Mouse (Mus musculus): Measurements from ENCODE around the gene Myrfl.

Myrfl gene

DNA sequence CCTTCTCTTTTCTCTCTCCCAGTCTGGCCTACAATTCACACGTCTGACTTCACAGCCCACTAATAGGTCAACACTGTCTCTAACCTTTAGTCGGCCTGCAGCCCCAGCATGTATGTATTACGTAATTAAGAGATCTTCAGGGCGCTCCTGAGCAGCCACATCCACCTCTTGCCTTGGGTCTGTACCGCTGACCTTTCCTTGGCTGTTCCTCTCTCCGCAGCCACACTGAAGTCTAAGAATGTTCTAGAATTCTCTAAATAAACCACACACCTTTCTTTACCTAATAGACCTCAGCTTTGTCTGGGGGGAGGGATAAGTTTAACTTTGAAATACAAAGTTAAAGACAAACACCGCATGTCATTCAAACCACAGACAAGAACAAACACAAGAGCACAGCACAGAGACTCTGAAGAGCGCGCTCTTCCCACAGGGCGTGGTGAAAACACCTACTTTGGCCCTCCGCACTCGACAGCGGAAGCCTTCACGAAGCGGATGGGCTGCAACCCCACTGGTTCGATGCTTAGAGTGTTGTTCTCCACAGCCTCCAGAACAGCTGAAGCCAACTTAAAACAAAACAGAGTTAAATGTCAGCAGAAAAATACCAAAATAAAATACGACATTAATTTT lies 17.0 kb upstream of the Myrfl start:
- peak; percentile 68 to 75 for DNase-seq (ENCODE audit: low read depth in 2 of 2, low spot score in 2 of 2)

DNA sequence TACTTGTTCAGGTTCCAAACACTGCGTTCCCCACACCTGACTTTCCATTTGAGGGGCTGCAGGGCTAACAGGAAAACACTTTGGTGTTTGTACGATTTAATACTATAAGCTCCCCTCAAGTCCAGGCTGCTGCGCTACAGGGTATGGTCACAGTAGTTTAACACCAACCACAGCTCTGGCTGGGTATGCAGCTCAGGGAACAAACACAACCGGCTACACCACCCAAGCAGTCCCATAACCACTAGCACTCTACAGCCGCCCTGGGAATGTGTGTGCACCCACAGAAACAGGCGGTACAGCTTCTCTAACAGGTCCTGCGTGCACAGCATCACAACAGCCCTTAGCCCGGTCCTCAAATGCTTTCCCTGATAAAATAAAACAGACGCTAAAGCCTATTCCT lies 16.1 kb upstream of the Myrfl start:
- no peak for DNase-seq (ENCODE audit: low read depth in 2 of 2, low spot score in 2 of 2)

- DNase-seq (ENCODE audit: low read depth in 2 of 2, low spot score in 2 of 2), result no peak
These were observed 12.4 kb upstream of the Myrfl start for GRCm38 (mm10) chr10:116908901-116909642.

GRCm38 (mm10) chr10:116906794-116907193 lies 10.1 kb upstream of the Myrfl start:
- DNase-seq (ENCODE audit: low read depth in 2 of 2, low spot score in 2 of 2), result no peak

GRCm38 (mm10) chr10:116904503-116904908 lies 7.8 kb upstream of the Myrfl start:
- no peak for DNase-seq (ENCODE audit: low read depth in 2 of 2, low spot score in 2 of 2)

DNA sequence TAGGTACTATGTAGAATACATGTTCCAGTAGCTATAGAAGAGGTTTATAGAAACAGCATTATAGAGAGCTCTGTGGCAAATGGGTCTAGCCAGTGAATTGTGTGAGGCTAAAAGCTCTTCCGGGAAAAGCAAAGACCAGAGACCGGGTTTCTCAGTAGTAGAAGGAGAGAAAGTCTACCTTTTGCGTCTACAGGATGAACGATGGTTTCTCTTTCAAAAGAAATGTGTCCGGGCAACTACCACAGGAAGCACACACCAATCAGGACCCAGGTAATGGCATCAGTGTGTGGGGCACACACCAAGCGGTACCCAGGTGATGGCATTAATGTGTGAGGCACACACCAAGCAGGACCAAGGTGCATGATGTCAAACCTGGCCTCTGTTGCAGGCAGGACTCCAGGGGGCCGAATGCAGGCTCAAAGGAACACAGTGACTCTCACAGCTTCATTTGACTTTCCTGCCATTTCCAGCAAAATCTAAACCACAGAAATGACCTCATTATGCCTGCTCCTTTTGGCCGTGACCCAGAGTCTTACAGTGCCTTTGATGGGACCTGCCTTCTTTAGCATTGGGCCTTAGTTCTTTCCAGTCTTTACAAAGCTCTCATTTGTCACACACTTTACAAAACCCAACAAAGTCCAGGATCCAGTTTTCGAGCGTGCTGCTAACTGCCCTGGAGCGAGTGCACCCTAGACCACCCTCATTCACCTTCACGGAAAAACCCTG lies 1.4 kb downstream of the Myrfl start:
- no peak for DNase-seq (ENCODE audit: low read depth in 2 of 2, low spot score in 2 of 2)

DNA sequence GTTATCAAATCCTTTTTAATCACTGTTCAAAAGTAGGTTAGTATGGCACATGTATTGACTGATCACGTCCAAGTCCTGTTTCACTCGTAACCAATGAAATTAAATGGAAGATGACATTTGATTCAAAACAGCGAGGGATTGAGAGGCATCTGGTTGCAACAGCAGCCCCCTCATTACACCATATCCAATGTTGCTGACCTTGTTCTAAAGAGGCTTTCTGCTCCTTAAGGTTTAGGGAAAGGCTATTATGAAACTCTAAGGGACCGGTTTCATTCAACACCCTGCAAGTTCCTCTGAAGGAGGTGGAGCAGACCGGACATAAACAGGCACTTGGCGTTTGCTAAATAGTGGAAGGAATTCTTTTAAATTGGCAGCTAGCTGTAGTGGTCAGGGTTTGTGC lies 2.2 kb downstream of the Myrfl start:
- no peak for DNase-seq (ENCODE audit: low read depth in 2 of 2, low spot score in 2 of 2)

DNA sequence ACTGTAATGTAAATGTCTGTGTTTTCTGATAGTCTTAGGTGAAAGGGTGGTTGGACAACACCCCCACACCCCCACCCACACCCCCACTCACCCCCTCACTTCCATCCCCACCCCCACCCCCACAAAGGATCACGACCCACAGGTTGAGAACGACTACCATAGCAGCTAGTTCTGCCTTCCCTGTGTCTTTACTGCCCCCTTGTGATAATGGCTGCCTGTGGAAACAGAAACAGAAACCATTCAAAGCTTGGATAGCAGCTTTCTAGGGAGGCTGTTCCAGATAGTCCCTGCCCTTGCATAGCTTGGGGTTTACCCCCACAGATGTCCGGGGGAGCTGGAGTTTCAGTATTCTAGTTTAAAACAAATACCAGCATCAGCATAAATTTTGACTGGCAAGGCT lies 3.0 kb downstream of the Myrfl start:
- DNase-seq (ENCODE audit: low read depth in 2 of 2, low spot score in 2 of 2), result peak in 1 of 2 experiments; percentile 38

DNA sequence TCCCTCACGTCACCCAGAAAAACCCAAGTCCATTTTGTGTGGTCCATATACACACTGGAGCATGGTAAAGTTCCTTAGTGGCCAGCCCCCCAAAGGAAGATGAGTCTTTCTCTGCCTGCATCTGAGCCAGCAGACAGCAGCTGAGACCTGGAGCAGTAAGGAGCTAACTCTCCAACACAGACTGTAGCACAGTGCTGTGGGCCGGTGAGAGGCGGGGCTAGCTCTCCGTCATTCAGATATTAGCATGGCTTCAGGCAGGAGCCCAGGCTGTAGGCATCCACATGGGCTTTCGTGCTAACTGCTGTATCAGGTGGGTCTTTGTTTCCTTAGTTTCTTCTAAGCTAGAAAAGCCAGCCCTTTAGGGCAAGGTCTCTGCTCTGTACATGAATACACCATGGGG lies 6.1 kb downstream of the Myrfl start:
- DNase-seq (ENCODE audit: low read depth in 2 of 2, low spot score in 2 of 2), result no peak

- DNase-seq (ENCODE audit: low read depth in 2 of 2, low spot score in 2 of 2), result no peak
These were observed 12.2 kb downstream of the Myrfl start for GRCm38 (mm10) chr10:116884552-116884951.

GRCm38 (mm10) chr10:116883531-116883930 lies 13.2 kb downstream of the Myrfl start:
- DNase-seq (ENCODE audit: low read depth in 2 of 2, low spot score in 2 of 2), result no peak

DNA sequence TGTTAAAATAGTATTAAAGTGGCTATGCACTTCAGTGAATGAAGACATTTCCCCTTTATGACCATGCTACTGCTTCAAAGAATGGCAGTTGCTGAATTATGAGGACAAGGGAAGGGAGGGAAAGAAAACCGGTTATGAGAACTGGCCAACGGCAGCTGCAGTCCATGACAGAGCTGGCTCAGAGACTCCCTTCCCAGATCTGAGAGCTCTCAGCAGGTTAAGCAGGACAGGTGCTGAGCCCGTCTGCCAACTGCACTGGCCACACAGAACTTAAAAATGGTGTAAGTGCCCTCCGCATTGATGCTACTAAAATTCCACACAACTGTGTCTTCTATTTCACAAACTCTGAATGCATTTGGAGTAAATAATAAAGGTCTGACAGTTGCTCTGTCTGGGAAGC lies 19.3 kb downstream of the Myrfl start:
- no peak for DNase-seq (ENCODE audit: low read depth in 2 of 2, low spot score in 2 of 2)

DNA sequence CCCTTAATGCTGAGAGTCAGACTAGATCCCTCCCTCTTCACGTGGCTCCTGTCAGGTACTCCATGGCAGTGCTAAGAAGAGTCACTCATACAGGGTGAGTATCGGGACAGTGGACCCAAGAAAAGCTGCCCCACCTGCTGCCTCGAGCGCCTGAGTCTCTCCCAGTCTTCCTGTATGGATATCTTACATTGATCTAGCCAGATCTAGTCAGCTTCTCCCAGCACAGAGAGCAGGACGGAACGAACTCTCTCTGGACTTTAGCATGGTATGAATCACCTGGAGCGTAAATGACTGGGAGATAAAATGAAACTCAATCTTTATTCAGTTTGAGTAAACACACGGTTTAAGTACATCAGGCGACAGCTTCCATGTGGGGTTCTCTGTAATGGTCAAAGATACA lies 22.2 kb downstream of the Myrfl start:
- no peak for DNase-seq (ENCODE audit: low read depth in 2 of 2, low spot score in 2 of 2)

DNA sequence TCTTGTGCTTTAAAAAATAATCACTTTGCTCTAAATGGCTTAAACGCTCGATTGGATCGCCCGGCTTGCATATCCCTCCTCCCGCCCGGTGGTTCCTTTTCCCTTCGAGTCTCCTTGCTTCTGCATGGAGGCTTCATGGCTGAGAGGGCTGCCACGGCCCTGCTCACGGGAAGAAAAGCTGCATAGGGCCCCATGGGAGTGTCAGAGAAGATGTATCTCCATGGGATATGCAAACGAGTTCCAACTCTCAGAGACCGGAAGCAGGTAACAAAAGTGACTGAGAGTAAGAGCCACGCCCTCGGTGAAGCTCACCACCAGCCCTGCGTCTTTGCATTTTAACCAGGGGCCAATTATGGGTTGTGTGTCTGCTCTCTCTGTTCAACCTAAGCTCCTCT lies 24.7 kb downstream of the Myrfl start:
- DNase-seq (ENCODE audit: low read depth in 2 of 2, low spot score in 2 of 2), result no peak

DNA sequence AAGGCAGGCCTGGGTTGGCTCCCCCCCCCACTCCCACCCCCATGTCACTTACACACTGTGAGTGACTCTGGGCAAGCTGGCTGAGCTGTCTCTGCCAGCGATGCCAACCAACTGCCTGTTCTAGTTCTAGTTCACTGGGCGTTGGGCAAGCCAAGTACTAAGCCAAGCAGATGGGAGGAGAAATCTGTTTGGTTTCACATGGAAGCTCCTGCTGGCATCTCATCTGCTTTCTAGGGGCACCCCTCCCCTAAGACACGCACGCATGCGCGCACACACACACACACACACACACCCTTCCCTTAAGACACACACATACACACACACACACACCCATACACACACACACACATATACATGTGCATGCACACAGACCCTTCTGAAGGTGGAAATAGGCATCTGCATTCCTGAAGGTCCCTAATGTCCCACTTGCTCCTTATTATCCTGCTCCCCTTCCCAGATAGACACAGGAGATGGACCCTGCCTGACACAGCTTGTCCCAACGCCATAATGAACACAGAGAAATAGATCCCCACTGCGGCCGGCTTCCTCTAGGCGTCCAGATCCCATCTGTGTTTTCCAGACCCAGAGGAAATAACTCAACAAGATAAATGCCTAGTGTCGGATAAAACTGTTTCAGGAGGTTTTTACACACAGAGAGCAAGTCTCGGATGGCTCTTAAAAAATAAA lies 25.2 kb downstream of the Myrfl start:
- DNase-seq (ENCODE audit: low read depth in 2 of 2, low spot score in 2 of 2), result no peak

DNA sequence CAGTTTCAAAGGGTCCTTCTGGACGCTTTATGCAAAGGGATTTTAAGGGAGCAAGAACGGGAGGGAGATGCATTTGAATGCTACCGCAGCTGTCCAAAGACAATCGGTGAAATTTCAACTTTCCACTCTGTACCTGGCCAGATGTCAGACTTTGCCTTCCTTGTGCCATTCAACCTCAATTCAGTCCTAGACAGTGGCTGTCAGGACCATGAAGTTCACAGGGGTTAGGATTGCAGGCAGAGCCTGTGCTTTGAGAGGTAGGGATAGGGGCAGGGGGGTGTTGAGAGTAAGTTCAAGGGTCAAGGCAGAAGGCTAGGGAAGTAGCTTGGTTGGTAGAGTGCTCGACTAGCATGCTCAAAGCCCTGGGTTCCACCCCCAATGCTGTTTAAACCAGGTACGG lies 25.9 kb downstream of the Myrfl start:
- DNase-seq (ENCODE audit: low read depth in 2 of 2, low spot score in 2 of 2), result no peak

GRCm38 (mm10) chr10:116853159-116853845 lies 43.4 kb downstream of the Myrfl start:
- no peak for DNase-seq (ENCODE audit: low read depth in 2 of 2, low spot score in 2 of 2)

DNA sequence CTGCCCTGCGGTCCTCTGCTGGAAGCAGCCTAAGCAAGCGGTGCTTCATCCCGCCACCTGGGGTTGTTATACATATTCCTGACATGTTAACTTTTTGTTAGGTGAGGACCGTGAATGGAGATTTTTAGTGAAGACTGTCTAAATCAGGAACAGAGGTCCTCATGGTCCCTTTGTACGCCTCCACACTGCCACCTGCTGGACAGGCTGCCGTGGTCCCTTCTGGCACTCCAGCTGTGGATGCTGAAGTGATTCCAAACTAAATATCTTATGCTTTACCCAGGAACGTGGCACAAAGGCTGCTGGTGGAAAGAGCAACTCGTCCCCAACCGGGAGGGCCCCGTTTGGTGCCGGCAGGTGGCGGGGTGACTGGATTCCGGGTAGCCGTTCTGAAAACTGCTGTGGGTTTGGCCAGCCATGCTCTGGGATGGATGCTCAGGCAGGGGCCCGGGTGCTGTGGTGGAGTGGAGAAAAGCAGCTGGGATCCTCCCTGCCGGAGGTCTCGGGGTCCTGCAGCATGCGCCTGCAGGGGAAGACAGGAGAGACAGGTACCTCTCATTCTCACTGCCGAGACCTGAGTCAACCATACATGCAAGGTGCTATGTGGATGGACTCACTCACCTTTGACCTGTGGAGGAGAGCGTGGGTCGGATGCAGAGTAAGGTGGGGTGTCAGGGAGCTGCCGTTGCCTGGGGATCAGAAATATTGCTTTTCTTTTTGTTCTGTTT lies 47.8 kb downstream of the Myrfl start:
- DNase-seq (ENCODE audit: low read depth in 2 of 2, low spot score in 2 of 2), result peak; percentile 66 to 74

DNA sequence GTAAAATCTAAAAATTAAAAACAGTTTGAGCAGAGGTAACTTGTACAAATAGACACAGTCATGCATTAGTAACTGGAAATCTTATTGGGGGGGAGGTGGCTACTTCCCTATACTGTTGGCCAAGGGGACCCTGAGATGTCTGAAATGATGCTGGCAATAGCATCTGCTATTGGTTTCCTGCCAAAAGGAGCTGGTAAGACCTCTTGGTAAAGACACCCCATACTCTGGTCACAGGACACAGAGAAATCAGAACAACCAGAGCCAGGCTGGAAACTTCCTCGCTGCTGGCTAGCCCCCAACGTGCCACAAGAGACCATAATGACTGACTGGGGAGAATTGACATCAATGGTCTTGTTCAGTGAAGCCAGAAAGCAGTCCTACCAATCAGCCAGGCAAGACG lies 55.2 kb downstream of the Myrfl start:
- DNase-seq (ENCODE audit: low read depth in 2 of 2, low spot score in 2 of 2), result no peak

DNA sequence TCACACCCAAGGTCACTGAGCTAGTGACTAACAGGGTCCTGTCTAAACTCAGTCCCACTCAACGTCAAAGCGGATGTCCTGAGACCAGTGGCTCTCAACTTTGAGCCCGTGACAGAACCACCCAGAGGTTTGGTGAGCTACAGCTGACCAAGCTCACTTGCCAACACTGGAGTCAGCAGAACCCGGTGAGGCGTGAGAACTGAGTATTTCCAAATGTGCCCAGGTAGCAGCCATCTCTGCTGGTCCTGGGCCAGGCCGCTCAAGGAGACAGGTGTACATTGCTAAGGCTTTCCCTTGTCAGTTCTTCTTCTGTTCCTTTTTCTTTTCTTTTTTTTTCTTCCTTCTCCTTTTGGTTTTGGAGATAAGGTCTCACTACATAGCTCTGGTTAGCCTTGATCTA lies 66.0 kb downstream of the Myrfl start:
- DNase-seq (ENCODE audit: low read depth in 2 of 2, low spot score in 2 of 2), result no peak

DNA sequence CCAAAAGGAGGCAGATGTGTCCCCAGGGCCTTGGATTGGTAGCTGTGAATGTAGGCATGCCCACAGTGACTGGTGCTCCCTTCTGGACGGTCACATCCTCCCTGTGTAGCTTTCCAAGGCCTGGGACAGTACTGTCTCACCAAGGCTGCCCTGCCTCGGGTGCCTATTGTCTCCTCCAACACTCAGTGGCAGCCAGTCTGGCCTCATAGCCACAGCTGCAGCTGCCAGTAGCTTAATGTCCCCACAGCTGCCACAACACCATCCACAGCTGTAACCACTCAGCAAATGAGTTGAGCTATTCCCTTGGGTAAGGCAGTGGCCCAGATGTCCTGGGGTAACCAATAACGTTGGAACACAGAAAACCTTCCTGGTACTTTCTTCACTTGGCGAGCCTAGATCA lies 68.6 kb downstream of the Myrfl start:
- DNase-seq (ENCODE audit: low read depth in 2 of 2, low spot score in 2 of 2), result no peak

All from CD8-positive naive resting alpha-beta T cell, adult 2 months (primary cell).